Mouse (Mus musculus) hindbrain, embryonic 12.5 days (tissue): ENCODE measurements around the gene Cadps. TPM values are rescaled to one million over a fixed set of nuclear protein-coding genes. Genes with fewer than 3 reads are reported as not detected.
A peak's percentile ranks its signal among the peaks of the same experiment; 100 is the strongest.

ENCODE experiments used
- ATAC-seq: fragments of 200-750 bp; cut with Nextera tagmentation; 2 replicates; pipeline ENCODE4 v1.8.0; 2017; ENCODE audit warnings: moderate TSS enrichment; ENCODE audit not compliant: low FRiP score
- H3K27ac ChIP-seq: fragments of 300-500 bp; sonication (generic); 2 replicates; pipeline ENCODE4 v1.5.1; 2016; ENCODE audit warnings: mild to moderate bottlenecking
- H3K27me3 ChIP-seq: fragments of 300-500 bp; sonication (generic); 2 replicates; pipeline ENCODE4 v1.6.1; 2016; ENCODE audit warnings: mild to moderate bottlenecking
- H3K36me3 ChIP-seq: fragments of 300-500 bp; sonication (generic); 2 replicates; pipeline ENCODE4 v1.6.1; 2016; ENCODE audit warnings: mild to moderate bottlenecking
- H3K4me1 ChIP-seq: fragments of 300-500 bp; sonication (generic); 2 replicates; pipeline ENCODE4 v1.6.1; 2016
- H3K4me2 ChIP-seq: fragments of 300-500 bp; sonication (generic); replicated peaks from 2 replicates; pipeline ENCODE4 v1.6.1; 2016; ENCODE audit warnings: mild to moderate bottlenecking
- H3K4me3 ChIP-seq: fragments of 300-500 bp; sonication (generic); 2 replicates; pipeline ENCODE4 v1.5.1; 2016; ENCODE audit warnings: mild to moderate bottlenecking
- H3K9ac ChIP-seq: fragments of 300-500 bp; sonication (generic); 2 replicates; pipeline ENCODE4 v1.6.1; 2016; ENCODE audit warnings: mild to moderate bottlenecking, moderate library complexity
- H3K9me3 ChIP-seq: fragments of 300-500 bp; sonication (generic); replicated peaks from 2 replicates; pipeline ENCODE4 v1.6.1; 2016; ENCODE audit warnings: mild to moderate bottlenecking
- WGBS: fragments of 180-500 bp; shearing (Covaris S2); methylation state at CpG from one replicate; pipeline ENCODE4 v1.1.7; 2016; 5-methylcytosine and 5-hydroxymethylcytosine counted together
- polyA plus RNA-seq: library from polyadenylated mRNA; unstranded; fragments of >200 nt; fragmentation: Nextera tagmentation; extraction: Ambion mirVana; gene quantifications from 2 replicates; pipeline ENCODE4 v1.2.1, GENCODE M21; 2016

Gene Cadps
- polyA plus RNA-seq, 1 experiment from 2014 or later: 21.8 TPM

GRCm38 (mm10) chr14:12718766-12719165, 104.1 kb downstream of the Cadps start:
- Histone ChIP-seq H3K36me3 (no peaks in the 10 kb centered on the region), H3K27me3 (no peaks in the 10 kb centered on the region), H3K9ac (no peak overlapping the region), H3K9me3 (no peaks in the 10 kb centered on the region), H3K27ac (no peak overlapping the region), H3K4me2 (no peak overlapping the region), H3K4me1 (no peaks in the 10 kb centered on the region), H3K4me3 (no peak overlapping the region)
- WGBS: 61% methylated on average over 3 of the region's 3 CpGs
- ATAC-seq: no peak

GRCm38 (mm10) chr14:12715906-12716659, 106.8 kb downstream of the Cadps start:
- no peak overlapping the region for H3K4me2 ChIP-seq
- H3K4me3 ChIP-seq: no peak overlapping the region
- 77% methylated on average over 2 of the region's 2 CpGs for WGBS
- no peaks in the 10 kb centered on the region for H3K9me3 ChIP-seq
- ATAC-seq: no peak
- no peaks in the 10 kb centered on the region for H3K4me1 ChIP-seq
- H3K27ac ChIP-seq: no peak overlapping the region
- H3K9ac ChIP-seq: no peak overlapping the region
- no peaks in the 10 kb centered on the region for H3K36me3 ChIP-seq
- no peaks in the 10 kb centered on the region for H3K27me3 ChIP-seq

- H3K9ac ChIP-seq: no peak overlapping the region
- no peaks in the 10 kb centered on the region for H3K36me3 ChIP-seq
- no peaks in the 10 kb centered on the region for H3K4me1 ChIP-seq
- 80% methylated on average over 3 of the region's 3 CpGs for WGBS
- no peak for ATAC-seq
- no peaks in the 10 kb centered on the region for H3K9me3 ChIP-seq
- H3K4me2 ChIP-seq: no peak overlapping the region
- no peak overlapping the region for H3K27ac ChIP-seq
- H3K4me3 ChIP-seq: no peak overlapping the region
- no peaks in the 10 kb centered on the region for H3K27me3 ChIP-seq
Measured at GRCm38 (mm10) chr14:12707395-12707794, 115.5 kb downstream of the Cadps start.

GRCm38 (mm10) chr14:12704461-12704860, 118.4 kb downstream of the Cadps start:
- no peaks in the 10 kb centered on the region for H3K36me3 ChIP-seq
- H3K27ac ChIP-seq: no peak overlapping the region
- ATAC-seq: no peak
- no peaks in the 10 kb centered on the region for H3K4me1 ChIP-seq
- no peak overlapping the region for H3K9ac ChIP-seq
- H3K4me2 ChIP-seq: no peak overlapping the region
- H3K27me3 ChIP-seq: no peaks in the 10 kb centered on the region
- 71% methylated on average over 2 of the region's 2 CpGs for WGBS
- no peak overlapping the region for H3K4me3 ChIP-seq
- no peaks in the 10 kb centered on the region for H3K9me3 ChIP-seq

- Histone ChIP-seq H3K9me3 (no peaks in the 10 kb centered on the region), H3K4me1 (no peaks in the 10 kb centered on the region), H3K9ac (no peak overlapping the region), H3K4me2 (no peak overlapping the region), H3K27me3 (no peaks in the 10 kb centered on the region), H3K36me3 (no peaks in the 10 kb centered on the region), H3K27ac (no peak overlapping the region), H3K4me3 (no peak overlapping the region)
- 35% methylated on average over 1 of the region's 1 CpGs for WGBS
- no peak for ATAC-seq
Measured at GRCm38 (mm10) chr14:12690201-12690600, 132.7 kb downstream of the Cadps start.

- H3K4me3 ChIP-seq: no peak overlapping the region
- H3K9ac ChIP-seq: no peak overlapping the region
- no peak overlapping the region for H3K27ac ChIP-seq
- no peak for ATAC-seq
- H3K36me3 ChIP-seq: no peaks in the 10 kb centered on the region
- H3K27me3 ChIP-seq: no peaks in the 10 kb centered on the region
- WGBS: 81% methylated on average over 3 of the region's 3 CpGs
- H3K9me3 ChIP-seq: no peaks in the 10 kb centered on the region
- peaks cover 9% of the 10 kb centered on the region for H3K4me1 ChIP-seq
- no peak overlapping the region for H3K4me2 ChIP-seq
Measured at GRCm38 (mm10) chr14:12685015-12685414, 137.9 kb downstream of the Cadps start.

GRCm38 (mm10) chr14:12680819-12681638, 141.8 kb downstream of the Cadps start:
- no peak overlapping the region for H3K9ac ChIP-seq
- H3K4me2 ChIP-seq: no peak overlapping the region
- ATAC-seq: peak; percentile 55
- peak overlapping the region; percentile 41; the same call in 1 of the 2 replicates for H3K27ac ChIP-seq
- 61% methylated on average over 3 of the region's 3 CpGs for WGBS
- no peaks in the 10 kb centered on the region for H3K27me3 ChIP-seq
- 0 out of 2 replicates have a peak, but pooled peaks cover 4% of the 10 kb centered on the region for H3K9me3 ChIP-seq
- H3K4me3 ChIP-seq: no peak overlapping the region
- H3K36me3 ChIP-seq: no peaks in the 10 kb centered on the region
- H3K4me1 ChIP-seq: peaks cover 9% of the 10 kb centered on the region

GRCm38 (mm10) chr14:12661430-12661829, 161.4 kb downstream of the Cadps start:
- no peak overlapping the region for H3K4me3 ChIP-seq
- no peaks in the 10 kb centered on the region for H3K27me3 ChIP-seq
- WGBS: 78% methylated on average over 2 of the region's 2 CpGs
- no peaks in the 10 kb centered on the region for H3K36me3 ChIP-seq
- H3K27ac ChIP-seq: no peak overlapping the region
- no peaks in the 10 kb centered on the region for H3K9me3 ChIP-seq
- H3K9ac ChIP-seq: no peak overlapping the region
- no peak overlapping the region for H3K4me2 ChIP-seq
- ATAC-seq: no peak
- H3K4me1 ChIP-seq: no peaks in the 10 kb centered on the region

- Histone ChIP-seq H3K36me3 (no peaks in the 10 kb centered on the region), H3K4me3 (no peak overlapping the region), H3K27ac (no peak overlapping the region), H3K9ac (no peak overlapping the region), H3K9me3 (no peaks in the 10 kb centered on the region), H3K4me2 (no peak overlapping the region), H3K4me1 (no peaks in the 10 kb centered on the region), H3K27me3 (no peaks in the 10 kb centered on the region)
- WGBS: 80% methylated on average over 4 of the region's 4 CpGs
- ATAC-seq: no peak
Measured at GRCm38 (mm10) chr14:12657351-12657750, 165.5 kb downstream of the Cadps start.

GRCm38 (mm10) chr14:12642868-12643512, 179.9 kb downstream of the Cadps start:
- H3K4me3 ChIP-seq: no peak overlapping the region
- 0 out of 2 replicates have a peak, but pooled peaks cover 2% of the 10 kb centered on the region for H3K4me1 ChIP-seq
- H3K27me3 ChIP-seq: no peaks in the 10 kb centered on the region
- ATAC-seq: no peak
- H3K9ac ChIP-seq: no peak overlapping the region
- no peaks in the 10 kb centered on the region for H3K36me3 ChIP-seq
- H3K27ac ChIP-seq: no peak overlapping the region
- no peak overlapping the region for H3K4me2 ChIP-seq
- no peaks in the 10 kb centered on the region for H3K9me3 ChIP-seq
- WGBS: 85% methylated on average over 6 of the region's 6 CpGs

GRCm38 (mm10) chr14:12638762-12639161, 184.1 kb downstream of the Cadps start:
- Histone ChIP-seq H3K27me3 (no peaks in the 10 kb centered on the region), H3K27ac (no peak overlapping the region), H3K4me2 (no peak overlapping the region), H3K4me1 (0 out of 2 replicates have a peak, but pooled peaks cover 2% of the 10 kb centered on the region), H3K4me3 (no peak overlapping the region), H3K36me3 (no peaks in the 10 kb centered on the region), H3K9ac (no peak overlapping the region), H3K9me3 (no peaks in the 10 kb centered on the region)
- no peak for ATAC-seq
- WGBS: 81% methylated on average over 2 of the region's 2 CpGs

- Histone ChIP-seq H3K4me2 (no peak overlapping the region), H3K36me3 (no peaks in the 10 kb centered on the region), H3K27ac (no peak overlapping the region), H3K27me3 (no peaks in the 10 kb centered on the region), H3K4me3 (no peak overlapping the region), H3K4me1 (0 out of 2 replicates have a peak, but pooled peaks cover 2% of the 10 kb centered on the region), H3K9me3 (no peaks in the 10 kb centered on the region), H3K9ac (no peak overlapping the region)
- no peak for ATAC-seq
- 78% methylated on average over 7 of the region's 7 CpGs for whole genome bisulfite sequencing
Measured at GRCm38 (mm10) chr14:12637121-12637754, 185.6 kb downstream of the Cadps start.
